Mouse (Mus musculus) brain, embryonic 14.5 days (tissue): ENCODE data around the gene Pak6.

Experiments used
- CTCF ChIP-seq: fragments of 200-500 bp; IDR thresholded peaks from 2 replicates; pipeline ENCODE4 v1.5.1; 2012; ENCODE audit warnings: inconsistent platforms, mild to moderate bottlenecking, moderate library complexity, borderline replicate concordance; ENCODE audit not compliant: insufficient read depth, insufficient read length; ENCODE audit errors: extremely low read depth
- POLR2A ChIP-seq: fragments of 200-500 bp; IDR thresholded peaks from 2 replicates; pipeline ENCODE4 v1.6.1; 2012; ENCODE audit warnings: mild to moderate bottlenecking, inconsistent platforms, borderline replicate concordance; ENCODE audit not compliant: poor library complexity, insufficient read depth, insufficient read length, severe bottlenecking; ENCODE audit errors: extremely low read depth

DNA sequence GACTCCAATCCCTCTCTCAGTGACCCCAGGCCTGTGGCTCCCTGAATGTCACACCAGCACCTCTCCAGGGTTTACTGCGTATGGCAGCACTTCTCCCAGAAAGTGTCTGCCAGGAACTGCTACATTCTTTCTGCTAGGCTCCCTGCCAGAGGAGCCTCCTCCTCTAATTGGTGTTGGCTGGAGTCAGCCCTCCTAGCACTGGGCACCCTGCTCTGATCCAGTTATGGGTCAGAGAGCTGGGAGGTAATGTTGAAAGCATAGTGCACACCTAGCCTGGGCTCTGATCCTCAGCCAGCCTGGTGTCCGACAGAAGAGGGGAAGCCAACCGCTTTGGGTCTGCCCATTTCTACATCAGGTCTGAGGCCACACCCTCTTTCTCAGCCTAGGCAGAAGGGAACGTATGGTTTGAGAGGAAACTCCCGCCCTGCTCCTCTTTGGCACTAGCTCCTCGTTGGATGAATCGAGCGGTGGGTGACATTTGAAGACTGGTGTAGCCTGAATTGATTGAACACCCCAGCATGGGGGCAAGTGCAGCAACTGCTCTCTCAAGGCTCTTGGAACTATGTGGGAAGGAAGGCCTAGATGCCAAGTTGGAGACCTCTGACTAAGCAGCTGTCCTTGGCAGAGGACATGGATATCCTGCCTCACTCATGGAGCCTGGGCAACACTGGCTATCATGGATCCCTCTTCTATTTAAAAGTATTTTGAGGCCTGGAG, 19.6 kb downstream of the Pak6 start:
- TF ChIP-seq POLR2A (no peak), CTCF (no peak)
